Mouse (Mus musculus) kidney, adult 18-20 months (tissue): ENCODE data around the gene Dad1.
A peak's percentile ranks its signal among the peaks of the same experiment; 100 is the strongest.

Source experiments
- DNase-seq: peaks from one replicate; pipeline ENCODE4 v3.0.0; 2021

Gene Dad1

GRCm38 (mm10) chr14:54203776-54204175 is 50.1 kb downstream of the Dad1 start:
- no peak for DNase-seq

DNA sequence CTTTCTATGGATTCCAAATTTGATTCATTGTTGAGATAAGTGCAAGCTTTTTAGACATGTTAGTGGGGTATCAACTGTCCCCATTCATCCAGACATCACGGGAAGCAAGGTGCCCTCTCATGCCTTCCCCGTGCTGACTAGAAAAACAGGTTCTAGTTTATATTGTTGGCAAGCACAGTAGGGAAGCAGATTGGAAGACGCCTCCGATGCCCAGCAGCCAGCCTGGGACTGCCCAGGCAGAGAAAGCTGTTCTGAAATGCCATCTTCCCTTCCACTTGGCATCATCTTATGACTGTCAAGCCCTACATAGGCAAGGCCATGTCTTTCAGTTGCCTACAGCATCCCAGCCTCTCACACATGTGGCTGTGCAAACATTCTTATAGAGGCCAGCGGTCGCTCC is 50.7 kb downstream of the Dad1 start:
- no peak for DNase-seq

DNA sequence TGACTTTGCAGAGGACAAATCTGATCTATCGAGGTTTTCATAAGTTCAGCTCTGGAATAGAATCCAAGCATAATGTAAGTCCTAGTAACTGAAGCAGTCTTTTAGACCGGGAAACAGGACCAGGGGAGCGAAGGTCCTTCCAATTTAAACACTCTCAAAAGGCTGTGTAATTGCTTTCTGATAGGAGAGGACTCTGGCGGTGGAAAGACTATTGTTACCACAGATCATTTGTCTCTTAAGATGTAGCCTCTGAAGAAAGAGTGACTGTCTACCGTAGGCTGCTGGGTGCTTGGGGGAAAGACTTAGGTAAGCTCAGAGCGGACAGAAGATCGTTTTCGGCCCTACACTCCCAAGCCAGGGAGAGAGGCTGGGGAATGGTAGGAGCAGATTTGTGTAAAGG is 53.5 kb downstream of the Dad1 start:
- DNase-seq = no peak

- DNase-seq = no peak
Observed at GRCm38 (mm10) chr14:54199662-54200061, 54.2 kb downstream of the Dad1 start.

DNA sequence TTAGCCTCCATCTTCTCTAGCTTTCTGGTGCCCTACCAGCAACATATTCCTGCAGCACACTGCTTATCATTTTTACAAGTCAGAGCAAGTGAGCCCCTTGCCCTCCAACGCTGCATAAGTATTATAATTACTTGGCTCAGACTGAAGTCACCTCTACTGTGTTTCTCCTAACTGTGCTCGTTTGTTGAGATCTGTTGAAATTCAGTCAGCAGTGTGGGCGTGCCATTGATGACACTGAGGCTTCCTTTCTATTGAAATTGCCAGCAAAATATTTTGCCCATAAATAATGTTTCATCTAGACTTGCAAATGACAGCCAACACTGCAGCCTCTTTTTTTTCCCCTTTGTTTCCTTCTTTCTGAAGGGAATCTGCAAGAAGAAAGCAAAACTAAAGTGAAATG is 56.2 kb downstream of the Dad1 start:
- no peak for DNase-seq

GRCm38 (mm10) chr14:54195838-54196423 is 58.0 kb downstream of the Dad1 start:
- DNase-seq = no peak

GRCm38 (mm10) chr14:54193354-54194133 is 60.4 kb downstream of the Dad1 start:
- DNase-seq = no peak

DNA sequence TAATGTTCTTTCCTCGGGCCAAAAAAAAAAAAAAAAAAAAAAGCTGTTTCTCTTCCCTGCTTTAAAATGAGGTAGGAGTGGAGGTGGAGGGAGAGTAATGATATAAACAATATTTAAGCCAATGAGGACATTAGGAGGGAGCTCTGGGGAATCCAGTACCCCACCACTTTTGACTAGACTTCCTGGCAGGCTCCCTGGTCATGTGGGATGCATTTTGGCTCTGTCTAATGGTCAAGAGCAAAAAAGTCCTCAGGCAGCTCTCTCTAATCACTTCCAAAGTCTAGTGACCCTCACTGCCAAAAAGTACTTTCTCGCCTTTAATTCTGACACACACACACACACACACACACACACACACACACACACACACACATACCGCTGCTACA is 61.4 kb downstream of the Dad1 start:
- no peak for DNase-seq

DNA sequence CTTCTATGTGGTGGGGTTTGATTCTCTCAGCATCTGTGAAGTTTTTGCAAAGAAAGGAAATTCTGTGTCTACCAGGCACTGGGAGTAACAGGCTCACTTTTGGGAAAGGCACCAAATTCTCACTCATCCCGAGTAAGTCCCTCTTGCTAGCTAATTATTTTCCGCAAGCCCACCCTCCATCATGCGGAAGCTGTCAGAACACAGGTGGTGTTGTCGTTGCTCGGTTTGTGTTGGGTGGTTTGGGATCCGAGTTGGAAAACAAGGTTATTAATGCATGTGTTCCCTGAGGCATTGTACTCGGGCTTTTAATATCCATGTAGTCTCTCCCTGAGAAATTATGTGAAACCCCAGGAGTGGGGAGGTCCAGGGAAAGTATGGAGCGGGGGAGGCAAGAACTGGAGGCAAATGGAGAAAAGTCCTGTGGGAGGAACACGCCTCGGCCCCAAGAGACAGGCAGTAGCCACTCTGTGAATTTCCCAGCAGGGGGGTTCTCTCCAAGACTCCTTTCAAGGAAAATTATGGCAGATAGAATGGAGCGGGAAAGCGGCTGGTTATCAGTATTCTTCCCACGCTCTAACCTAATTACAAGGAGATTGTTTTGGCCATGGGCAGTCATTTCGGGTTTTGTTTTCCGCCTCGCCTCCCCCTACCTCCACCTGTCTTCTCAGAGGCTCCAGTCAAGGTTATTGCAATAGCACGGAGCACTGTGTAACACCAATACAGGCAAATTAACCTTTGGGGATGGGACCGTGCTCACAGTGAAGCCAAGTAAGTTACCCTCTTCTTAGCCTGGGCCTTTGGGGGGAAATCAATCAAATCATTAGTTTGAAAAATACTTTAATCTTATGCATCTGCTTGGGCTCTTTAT is 62.1 kb downstream of the Dad1 start:
- DNase-seq = peak; percentile 11

GRCm38 (mm10) chr14:54191026-54191390 is 62.9 kb downstream of the Dad1 start:
- DNase-seq = no peak

- no peak for DNase-seq
Observed at GRCm38 (mm10) chr14:54190305-54191025, 63.4 kb downstream of the Dad1 start.

DNA sequence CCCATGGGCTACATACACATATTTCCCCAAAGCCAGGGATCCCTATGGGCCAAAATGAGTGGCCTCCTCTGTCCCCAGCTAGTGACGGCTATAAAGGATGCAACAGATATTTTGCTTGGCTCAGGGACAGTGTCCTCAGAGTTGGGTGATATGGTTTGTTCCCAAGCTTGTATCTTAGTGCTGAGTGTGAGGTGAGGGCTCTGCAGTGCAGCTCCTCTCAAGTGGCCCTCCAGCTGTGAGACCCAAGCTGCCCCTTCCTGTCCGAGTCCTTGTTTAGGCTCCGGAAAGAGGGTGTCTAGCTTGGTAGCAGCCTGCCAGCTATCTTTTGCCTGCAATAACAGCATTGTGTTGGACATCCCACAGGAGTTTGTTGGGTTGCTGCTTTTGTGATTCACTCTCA is 64.6 kb downstream of the Dad1 start:
- no peak for DNase-seq

- no peak for DNase-seq
Observed at GRCm38 (mm10) chr14:54187211-54187610, 66.7 kb downstream of the Dad1 start.
